Mouse (Mus musculus): ENCODE data around the gene Cmss1.

The Cmss1 gene

DNA sequence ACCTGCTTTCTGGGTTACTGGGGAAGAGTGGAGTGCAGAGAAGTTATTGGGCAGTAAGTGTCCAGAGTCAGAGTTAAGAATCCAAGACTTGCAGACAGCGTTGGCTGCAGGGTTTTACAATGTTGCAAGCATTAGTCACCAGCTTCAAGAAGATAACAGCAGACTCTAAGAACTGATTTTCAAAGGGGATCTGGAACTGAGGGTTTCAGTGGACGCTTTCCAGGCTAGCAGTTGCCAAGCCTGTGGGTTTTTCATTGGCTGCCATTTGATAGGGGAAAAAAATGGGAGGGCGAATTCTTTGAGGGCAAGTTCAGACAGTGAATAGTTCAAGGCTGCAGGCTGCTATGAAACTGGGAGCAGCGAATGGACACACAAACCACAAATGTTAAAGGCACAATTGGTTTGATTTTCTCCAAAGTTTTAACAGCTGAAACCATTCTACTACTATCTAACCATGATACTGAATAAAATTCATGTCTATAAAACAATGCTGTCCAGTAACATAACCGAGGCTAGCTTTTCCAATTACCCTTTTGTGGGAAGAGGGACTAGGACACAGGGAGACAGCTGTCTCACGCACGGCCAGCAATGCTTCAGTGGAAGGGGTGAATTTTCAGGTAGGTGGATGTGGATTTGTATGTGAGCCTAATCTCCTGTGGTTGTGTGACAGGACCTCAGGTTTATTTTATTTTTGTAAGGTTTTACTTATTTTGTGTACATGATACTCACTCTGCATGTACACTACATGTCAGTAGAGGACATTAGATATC is 179.0 kb downstream of the Cmss1 start:
- no peak for DNase-seq (ENCODE audit: low spot score in 2 of 2)

DNA sequence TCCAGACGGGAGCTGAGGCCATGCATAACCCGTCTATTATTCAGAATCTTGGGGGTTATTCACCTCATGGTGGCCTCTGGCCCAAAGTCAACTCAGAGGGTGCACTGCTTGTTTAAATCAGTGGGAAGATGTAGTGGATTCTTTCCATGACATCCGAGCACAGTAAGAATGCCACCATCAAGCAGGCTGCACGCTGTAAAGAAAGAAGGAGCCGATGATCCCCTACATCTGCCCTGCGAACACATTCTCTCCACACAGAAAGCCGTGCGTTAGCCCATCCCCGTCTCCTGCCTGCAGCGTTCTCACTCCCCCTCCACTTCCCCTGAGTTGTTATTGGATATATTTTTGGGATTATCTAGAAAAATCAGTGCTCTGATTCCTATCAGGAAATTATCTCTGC is 180.0 kb downstream of the Cmss1 start:
- no peak for DNase-seq (ENCODE audit: low spot score in 2 of 2)

DNA sequence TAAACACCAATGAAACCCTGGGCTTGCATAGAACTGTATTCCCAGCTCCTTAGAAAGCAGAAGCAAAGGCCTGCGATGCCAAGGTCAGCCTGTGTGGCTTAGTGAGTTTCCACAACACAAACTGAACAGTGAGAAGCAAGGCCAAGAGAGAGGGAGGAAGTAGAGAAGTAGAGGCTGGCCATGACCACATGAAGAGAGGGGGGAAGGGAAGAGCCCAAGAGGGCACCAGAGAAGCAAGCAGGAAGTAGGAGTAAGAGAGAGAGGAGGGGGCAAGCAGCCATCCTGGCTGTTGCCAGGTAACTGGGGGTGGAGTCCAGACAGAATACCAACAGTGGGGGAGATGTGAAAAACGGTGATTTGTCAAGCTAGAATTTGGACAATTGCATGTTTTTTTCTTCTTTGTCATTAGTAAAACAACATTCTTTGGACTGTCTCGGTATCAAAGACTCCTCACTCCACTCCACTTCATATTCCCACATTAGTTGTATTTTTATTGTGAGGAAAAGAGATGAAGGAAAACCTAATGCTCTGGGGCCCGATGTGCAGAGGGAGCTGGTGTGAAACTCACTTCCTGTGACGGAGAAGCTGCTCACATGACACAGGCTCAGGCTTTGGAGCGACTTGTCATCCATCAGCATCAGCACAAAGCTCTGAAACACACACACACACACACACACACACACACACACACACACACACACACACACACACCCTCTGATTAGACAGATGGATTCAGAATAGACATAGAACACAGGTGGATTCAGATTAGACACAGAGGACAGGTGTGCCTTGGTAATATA is 183.5 kb downstream of the Cmss1 start:
- peak; percentile 69 to 79 for DNase-seq (ENCODE audit: low spot score in 2 of 2)

DNA sequence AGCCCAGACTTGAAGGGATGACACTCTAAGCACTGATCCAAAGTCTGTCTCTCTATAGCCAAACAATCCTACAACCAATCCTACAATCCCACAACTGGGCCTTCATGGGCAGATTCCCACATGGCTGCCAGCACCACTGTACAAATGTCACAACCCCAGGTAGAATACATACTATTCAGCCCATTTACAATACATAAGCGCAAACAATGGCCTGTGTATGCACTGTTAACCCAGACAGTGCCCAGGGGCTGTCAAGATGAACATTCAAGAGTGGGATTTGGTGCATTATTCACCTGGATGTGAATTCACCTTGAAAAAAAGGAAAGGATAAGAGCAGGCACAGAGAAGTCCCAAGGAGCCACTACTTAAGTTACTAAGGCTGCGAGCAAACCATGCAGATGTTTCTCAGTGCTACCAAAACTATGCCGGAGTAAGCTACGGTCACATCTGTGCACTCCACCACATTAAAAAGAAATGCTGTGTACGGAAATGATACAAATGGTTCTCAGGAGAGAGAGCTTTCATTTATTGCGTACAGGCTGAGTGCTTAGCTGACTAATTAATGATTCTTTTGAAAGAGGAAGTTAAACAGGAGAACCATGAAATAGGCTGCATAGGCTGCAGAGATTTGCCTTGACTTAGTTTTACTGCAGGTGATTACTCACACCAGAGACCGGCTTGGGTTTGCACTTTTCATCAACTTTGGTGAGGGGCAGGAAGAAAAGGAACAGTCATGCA is 184.8 kb downstream of the Cmss1 start:
- peak; percentile 5 to 46 for DNase-seq (ENCODE audit: low spot score in 2 of 2)

DNA sequence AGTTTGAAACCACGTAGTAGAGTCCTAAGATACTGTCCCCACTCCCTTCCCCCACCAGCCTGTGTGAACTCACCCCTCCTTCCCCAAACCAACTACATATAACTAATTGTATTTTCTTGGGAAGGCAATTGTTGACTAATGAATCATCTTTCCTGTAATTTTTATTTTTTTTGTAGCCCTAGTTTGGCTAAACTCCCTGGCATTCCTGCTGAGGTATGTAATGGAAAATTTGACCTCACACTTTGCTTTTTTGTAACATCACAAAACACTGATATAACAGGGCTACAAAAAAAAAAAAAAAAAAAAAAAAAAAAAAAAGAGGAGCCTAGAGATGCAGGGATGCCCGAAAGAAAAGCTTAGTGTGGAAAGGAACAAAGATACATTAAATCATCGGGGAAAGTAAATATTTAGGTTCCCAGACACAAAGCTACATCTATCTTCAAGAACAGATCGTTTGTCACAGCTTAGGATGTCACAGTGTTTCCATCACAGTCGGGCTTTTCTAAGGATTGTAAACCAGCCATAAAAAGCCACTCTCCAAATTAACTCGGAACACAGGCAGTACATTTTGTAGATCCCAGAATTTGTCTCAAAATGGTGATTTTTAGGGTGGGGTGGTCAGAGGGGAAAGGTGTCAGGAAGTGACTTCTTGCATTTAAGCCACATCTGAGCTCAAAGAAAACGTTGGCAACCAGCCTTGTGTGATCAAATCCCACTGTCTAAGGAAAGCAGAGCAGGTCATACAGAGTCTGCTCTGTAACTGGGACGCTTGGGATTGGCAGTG is 185.7 kb downstream of the Cmss1 start:
- no peak for DNase-seq (ENCODE audit: low spot score in 2 of 2)

DNA sequence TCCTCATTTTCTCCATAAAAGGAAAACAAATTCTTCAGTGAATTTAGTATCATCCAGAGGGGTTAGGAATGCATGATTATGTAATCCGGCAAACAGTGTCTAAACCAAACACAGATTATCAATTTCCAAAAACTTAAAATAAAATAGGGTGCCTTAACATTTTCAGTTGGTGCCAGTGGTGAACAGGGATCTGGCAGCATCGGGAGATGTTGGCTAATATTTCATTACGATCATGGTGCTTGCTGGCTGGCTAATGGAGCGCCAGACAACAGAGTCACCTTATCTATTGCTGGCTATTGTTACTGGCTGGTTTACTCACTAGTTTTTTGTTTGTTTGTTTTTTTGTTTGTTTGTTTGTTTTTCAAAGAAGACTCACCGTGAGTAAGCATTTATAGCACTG is 186.8 kb downstream of the Cmss1 start:
- no peak for DNase-seq (ENCODE audit: low spot score in 2 of 2)

DNA sequence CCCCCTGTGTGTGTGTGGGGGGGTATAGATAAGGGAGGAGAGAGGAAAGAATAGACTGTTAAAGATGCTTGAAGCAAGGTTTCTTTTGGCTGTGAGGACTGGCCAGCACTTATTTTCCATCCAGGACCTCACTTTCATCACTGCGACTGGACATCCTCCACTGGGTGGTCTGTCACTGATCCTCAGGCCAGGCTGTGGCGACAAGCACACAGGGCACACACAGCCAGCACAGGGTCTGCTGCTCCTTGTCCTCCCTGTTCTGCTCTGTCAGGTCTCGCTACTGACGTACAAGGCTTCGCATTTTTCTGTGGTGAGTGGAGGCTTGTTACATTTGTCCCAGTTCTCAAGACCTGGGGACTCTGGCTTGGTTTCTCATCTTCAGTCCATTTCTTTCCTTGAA is 187.3 kb downstream of the Cmss1 start:
- DNase-seq (ENCODE audit: low spot score in 2 of 2): no peak

DNA sequence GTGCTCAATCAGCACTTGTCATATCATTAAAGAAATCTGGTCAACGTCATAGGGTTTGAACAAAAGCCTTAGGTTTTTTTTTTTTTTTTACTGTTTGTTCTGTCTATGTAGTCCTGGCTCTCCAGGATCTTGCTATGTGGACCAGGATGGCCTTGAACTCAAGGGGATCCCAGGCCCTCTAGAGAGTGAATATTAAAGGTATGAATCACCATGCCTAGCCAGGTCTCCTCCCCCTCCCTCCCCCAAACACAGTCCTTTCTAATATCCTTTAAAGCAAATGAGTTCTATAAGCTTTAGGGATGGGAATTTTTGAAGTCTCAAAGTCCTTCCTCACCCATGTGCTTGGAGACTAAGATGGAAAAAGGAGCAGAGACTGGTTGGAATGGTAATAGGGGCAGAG is 188.7 kb downstream of the Cmss1 start:
- DNase-seq (ENCODE audit: low spot score in 2 of 2): no peak

DNA sequence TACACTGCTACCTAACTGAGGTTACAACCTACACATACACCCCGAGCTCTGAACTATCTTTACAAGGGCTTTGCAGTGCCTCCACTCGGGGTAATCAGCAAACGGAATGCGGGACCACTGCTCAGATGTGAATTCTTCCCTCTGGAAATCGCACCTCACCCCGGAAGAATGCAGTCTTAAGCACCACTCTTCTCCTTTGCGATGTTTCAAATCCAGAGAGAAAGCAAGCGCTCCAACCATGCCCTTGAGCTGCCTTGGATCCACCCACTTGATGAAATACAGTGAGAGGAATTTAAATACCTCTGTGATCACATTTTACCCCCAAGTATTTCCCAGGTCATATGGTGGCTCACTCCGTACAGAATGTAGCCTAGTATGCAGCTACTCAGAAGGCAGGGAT is 189.6 kb downstream of the Cmss1 start:
- no peak for DNase-seq (ENCODE audit: low spot score in 2 of 2)

DNA sequence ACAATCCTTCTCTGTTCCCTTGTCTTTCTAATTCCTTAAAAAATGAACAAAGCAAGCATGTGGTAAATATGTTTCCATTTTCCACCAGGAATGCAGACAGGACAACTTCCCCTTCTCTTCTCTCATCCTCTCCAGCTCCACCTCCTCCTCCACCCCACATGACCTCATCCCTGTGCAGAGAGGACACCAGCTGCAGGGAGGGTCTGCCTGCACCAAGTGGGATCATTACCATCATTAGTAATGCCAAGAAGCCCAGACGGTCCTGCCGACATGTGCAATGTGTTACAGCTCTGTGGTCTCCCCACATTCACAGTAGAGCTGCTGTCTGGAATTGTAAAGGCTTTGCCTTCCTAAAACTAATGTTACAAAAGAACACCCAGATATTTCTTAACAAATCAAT is 190.6 kb downstream of the Cmss1 start:
- DNase-seq (ENCODE audit: low spot score in 2 of 2): no peak

DNA sequence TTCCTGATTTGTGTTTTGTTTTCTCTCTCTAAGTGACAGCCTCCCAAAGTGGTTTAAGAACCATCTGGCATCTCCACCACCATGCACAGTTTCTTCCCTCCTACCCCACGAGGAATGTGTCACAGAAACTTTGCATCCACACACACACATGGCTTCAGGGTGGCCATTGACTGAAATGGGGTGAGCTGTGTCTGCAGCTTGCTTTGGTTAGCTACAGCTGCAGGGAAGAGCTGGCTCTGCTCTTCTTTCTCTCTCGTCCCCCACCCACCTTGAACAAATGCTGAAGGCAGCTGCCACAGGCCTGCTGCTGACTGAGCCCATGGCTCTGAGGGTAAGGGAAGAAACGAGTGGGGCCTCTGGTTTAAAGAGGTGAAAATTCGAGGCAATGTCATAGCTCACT is 193.9 kb downstream of the Cmss1 start:
- no peak for DNase-seq (ENCODE audit: low spot score in 2 of 2)

DNA sequence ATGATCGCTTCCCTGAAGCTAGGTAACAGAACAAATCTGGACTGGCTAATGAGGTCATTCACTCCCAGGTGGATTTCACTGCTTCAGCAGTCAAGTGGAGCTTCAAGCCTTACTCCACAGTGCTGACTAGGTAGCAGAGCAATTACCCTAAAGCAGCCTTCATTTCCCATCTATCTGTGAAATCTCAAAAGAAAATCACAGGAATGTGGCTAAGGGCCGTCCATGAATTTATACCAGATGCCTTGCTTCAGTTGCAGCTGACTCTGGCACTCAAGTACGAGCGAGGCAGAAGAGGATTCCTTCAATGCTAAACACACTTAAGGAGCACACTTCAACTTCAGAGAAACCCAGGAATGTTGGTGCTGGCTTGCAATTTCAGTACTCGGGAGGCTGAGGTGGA is 202.8 kb downstream of the Cmss1 start:
- DNase-seq (ENCODE audit: low spot score in 2 of 2): no peak

DNA sequence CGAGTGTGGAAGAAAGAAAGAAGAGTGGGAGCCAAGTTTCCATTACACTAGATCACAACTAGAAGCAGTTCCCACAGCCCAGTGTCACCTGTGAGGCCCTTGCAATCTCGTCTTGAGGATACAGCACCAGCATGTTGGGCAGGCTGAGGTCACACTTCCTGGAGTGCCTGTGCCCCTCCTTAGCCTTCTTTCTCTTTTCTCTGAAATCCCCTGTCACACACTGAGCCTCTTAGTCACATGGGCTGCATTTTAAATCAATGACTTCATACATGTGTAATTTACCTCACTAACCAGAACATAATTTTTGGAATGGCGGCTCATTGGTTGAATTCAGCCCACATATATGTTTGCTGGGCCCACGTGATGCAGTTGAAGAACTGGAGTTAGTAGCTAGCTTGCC is 203.8 kb downstream of the Cmss1 start:
- peak; percentile 44 to 46 for DNase-seq (ENCODE audit: low spot score in 2 of 2)

DNA sequence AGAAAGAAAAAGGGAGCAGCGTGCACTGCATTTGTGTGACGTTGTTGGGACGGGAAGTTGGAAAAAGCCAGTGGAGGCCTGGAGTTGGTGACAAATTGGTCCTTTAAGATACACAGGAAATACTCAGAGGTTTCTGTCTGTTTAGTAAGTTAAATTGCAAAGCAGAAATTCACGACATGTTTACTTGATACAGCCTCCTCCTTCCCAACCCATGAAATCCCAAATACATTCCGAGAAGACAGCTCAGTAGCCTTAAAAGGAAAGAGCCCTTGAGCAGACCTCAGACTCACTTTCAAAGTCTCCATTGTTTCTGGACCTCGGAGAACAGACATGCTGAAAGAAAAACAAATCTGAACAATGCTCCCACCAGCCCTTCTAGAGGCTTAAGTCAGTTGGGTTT is 205.0 kb downstream of the Cmss1 start:
- DNase-seq (ENCODE audit: low spot score in 2 of 2): no peak

DNA sequence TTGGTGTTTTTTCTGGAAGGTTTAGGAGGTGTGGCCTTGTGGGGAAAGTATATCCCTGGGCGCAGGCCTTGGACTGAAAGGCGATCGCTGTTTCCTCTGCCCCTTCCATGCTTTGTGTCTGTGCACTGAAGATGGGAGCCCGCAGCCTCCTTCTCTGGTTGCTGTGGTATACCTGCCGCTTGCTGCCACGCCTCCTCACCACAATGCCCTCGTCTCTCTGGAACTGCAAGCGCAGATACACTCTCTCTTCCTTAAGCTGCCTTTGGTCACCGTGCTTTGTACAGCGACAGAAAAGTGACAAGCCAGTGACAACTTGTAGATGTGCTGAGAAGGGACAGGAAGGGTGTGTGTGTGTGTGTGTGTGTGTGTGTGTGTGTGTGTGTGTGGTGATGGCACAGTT is 207.1 kb downstream of the Cmss1 start:
- DNase-seq (ENCODE audit: low spot score in 2 of 2): no peak

DNA sequence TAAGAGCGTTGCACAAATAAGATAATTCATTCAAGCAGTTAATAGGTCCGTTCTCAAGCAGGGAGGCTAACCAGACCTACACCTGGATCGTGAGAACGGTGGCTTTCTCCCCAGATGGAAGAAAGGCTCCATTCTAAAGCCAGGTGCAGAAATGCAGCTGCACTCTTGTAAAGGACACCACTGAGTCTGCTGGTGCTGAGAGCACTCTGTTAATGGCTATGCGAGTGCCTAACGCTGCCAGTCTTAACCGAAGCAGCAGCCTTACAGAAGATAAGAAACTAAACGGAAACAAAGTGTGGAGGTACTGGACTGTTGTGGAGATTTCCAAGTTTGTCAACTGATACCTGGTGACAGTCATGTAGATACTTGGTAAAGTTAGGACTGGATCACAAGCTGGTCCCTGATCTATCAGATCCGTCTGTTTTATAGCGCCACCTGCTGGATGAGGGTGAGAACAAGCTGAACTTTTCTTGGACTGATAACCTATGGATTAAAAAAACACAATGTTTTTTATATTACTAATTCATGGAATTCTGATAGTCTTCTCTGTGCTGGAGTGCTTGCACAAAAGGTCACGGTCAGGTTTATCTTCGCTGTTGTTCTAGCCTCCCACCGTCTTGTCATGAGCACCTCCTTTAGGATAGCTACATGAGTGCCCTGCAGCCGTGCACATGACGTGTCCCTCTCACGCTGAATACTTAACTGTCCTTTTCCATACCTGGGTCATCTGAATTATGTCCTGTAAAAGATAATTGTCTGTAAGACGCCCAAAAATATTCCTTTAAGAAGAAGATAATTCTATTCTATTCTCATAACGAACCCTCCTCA is 208.1 kb downstream of the Cmss1 start:
- peak; percentile 48 to 66 for DNase-seq (ENCODE audit: low spot score in 2 of 2)

DNA sequence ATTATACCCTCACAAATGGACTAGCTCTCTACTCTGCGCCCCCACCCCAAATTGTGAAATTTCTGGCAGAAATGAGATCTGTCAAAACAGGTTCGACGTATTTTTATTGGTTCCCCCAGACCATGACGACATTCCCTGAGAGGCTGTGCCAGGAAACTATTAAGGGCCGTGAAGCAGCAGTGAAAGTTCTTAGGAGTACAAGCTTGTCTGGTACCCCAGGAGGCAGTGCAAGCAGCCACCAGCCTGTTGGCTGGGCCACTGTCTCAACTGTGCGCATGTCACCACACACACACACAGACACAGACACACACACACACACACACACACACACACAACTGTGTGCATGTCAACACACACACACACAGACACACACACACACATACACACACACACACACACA is 208.8 kb downstream of the Cmss1 start:
- DNase-seq (ENCODE audit: low spot score in 2 of 2): no peak

DNA sequence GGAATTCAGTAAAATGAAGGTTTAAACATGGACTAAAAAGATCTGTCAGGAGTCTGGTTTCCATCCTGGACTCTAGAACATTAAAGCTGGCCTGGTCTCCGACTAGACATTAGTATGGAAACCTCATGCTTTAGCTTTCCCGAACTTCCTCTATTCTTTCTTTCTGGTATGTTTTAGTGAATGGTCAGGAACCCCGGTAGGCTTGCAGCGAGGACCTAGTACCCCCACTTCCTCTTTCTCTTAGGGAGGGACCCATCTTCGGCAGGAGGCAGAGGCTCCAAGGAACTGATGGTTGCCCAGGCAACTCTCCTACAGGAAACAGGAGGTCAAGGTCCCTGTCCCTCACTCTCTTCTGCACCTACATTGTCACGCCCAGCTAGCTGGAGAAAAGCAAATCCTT is 210.4 kb downstream of the Cmss1 start:
- DNase-seq (ENCODE audit: low spot score in 2 of 2): no peak

DNA sequence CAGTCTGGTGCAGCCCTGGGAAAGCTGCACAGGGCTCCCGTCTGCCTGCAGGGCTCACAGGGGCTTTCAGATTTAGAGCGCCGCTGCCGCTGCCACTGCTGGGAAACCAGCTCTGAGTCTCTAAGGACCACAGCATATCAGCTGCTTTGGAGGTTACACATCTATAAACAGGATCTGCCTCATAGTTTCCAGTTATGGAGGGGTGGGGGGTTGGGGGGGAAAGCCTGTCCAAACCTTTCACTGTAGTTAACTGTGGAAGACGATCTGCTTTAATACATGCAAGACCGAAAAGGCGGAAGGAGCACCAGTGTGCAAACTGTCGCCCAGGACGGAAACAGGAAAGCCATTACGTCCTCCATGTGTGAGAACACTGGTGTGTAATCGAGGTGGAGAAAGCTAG is 213.5 kb downstream of the Cmss1 start:
- DNase-seq (ENCODE audit: low spot score in 2 of 2): no peak

DNA sequence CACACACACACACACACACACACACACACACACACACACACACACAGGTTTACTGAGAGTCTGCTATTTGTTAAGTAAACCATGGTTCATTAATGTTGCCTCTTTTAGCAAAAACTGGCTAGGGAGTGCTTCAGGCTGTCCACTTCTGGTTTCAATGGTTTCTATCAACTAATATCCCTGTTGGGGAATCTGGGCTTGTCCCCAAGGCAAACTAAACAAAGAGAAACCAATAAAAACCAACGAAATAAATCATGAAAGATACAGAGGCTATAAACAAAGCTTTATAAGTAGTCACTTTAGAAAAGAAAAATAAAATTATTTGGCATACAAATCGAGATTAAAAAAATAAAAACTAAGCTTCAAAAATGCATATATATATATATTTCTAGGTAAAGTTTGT is 214.2 kb downstream of the Cmss1 start:
- DNase-seq (ENCODE audit: low spot score in 2 of 2): no peak

DNA sequence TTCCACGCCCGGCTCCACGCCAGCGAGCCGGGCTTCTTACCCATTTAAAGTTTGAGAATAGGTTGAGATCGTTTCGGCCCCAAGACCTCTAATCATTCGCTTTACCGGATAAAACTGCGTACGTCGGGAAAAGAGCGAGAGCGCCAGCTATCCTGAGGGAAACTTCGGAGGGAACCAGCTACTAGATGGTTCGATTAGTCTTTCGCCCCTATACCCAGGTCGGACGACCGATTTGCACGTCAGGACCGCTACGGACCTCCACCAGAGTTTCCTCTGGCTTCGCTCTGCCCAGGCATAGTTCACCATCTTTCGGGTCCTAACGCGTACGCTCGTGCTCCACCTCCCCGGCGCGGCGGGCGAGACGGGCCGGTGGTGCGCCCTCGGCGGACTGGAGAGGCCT is 215.5 kb downstream of the Cmss1 start:
- DNase-seq (ENCODE audit: low spot score in 2 of 2): peak; percentile 98

All from natural killer cell, adult 2 months (primary cell).